Mouse (Mus musculus): ENCODE results near the gene Ccdc22. TPM values are rescaled to one million over a fixed set of nuclear protein-coding genes. Genes with fewer than 3 reads are reported as not detected.

Gene Ccdc22
- polyA plus RNA-seq, 1 experiment from 2014 or later = 30.2 TPM

GRCm38 (mm10) chrX:7566352-7566751 is 39.0 kb downstream of the Ccdc22 start:
- Histone ChIP-seq H3K36me3 (ENCODE audit: control insufficient read depth, insufficient read depth, low read length) (no peaks in the 10 kb centered on the region), H3K9me3 (ENCODE audit: control insufficient read depth, low read length) (no peaks in the 10 kb centered on the region), H3K4me1 (replicated peaks; ENCODE audit: control insufficient read depth, insufficient read depth, low read length) (0 out of 2 replicates have a peak, but pooled peaks cover 3% of the 10 kb centered on the region), H3K4me3 (ENCODE audit: low read length) (no peak overlapping the region), H3K27me3 (ENCODE audit: control insufficient read depth, insufficient read depth, low read depth, low read length) (no peaks in the 10 kb centered on the region), H3K9ac (ENCODE audit: low read length) (no peak overlapping the region), H3K4me2 (ENCODE audit: low read depth, low read length) (no peak overlapping the region), H3K27ac (ENCODE audit: low read length) (no peak overlapping the region)
- ATAC-seq (ENCODE audit: low read depth) = no peak
- WGBS = 64% methylated on average over 6 of the region's 6 CpGs

GRCm38 (mm10) chrX:7563076-7563475 is 42.2 kb downstream of the Ccdc22 start:
- Histone ChIP-seq H3K36me3 (ENCODE audit: control insufficient read depth, insufficient read depth, low read length) (no peaks in the 10 kb centered on the region), H3K9ac (ENCODE audit: low read length) (no peak overlapping the region), H3K27me3 (ENCODE audit: control insufficient read depth, insufficient read depth, low read depth, low read length) (no peaks in the 10 kb centered on the region), H3K4me1 (replicated peaks; ENCODE audit: control insufficient read depth, insufficient read depth, low read length) (no peaks in the 10 kb centered on the region), H3K4me2 (ENCODE audit: low read depth, low read length) (no peak overlapping the region), H3K4me3 (ENCODE audit: low read length) (no peak overlapping the region), H3K9me3 (ENCODE audit: control insufficient read depth, low read length) (no peaks in the 10 kb centered on the region), H3K27ac (ENCODE audit: low read length) (no peak overlapping the region)
- 24% methylated on average over 2 of the region's 2 CpGs for WGBS
- ATAC-seq (ENCODE audit: low read depth) = no peak

GRCm38 (mm10) chrX:7553474-7553873 is 51.8 kb downstream of the Ccdc22 start:
- H3K9me3 ChIP-seq (ENCODE audit: control insufficient read depth, low read length) = no peaks in the 10 kb centered on the region
- no peaks in the 10 kb centered on the region for H3K36me3 ChIP-seq (ENCODE audit: control insufficient read depth, insufficient read depth, low read length)
- no peak overlapping the region for H3K9ac ChIP-seq (ENCODE audit: low read length)
- WGBS = 90% methylated on average over 4 of the region's 4 CpGs
- H3K4me1 ChIP-seq (replicated peaks; ENCODE audit: control insufficient read depth, insufficient read depth, low read length) = no peaks in the 10 kb centered on the region
- H3K27ac ChIP-seq (ENCODE audit: low read length) = no peak overlapping the region
- no peak for ATAC-seq (ENCODE audit: low read depth)
- H3K4me3 ChIP-seq (ENCODE audit: low read length) = no peak overlapping the region
- no peaks in the 10 kb centered on the region for H3K27me3 ChIP-seq (ENCODE audit: control insufficient read depth, insufficient read depth, low read depth, low read length)
- H3K4me2 ChIP-seq (ENCODE audit: low read depth, low read length) = no peak overlapping the region

Other genes starting within 250 kb of the Ccdc22 start
- gene Usp27x, start 229.7 kb downstream of the Ccdc22 start, polyA plus RNA-seq (2015; fragmentation: Nextera tagmentation; extraction: Ambion mirVana) = 0.55 and 0.64 TPM in 2 replicates
- 0.11 TPM in 1 of 2 replicates, not detected in the other for gene Foxp3, start 31.9 kb downstream of the Ccdc22 start, polyA plus RNA-seq (2015; fragmentation: Nextera tagmentation; extraction: Ambion mirVana)
- gene Ppp1r3f, start 31.2 kb downstream of the Ccdc22 start, polyA plus RNA-seq (2015; fragmentation: Nextera tagmentation; extraction: Ambion mirVana) = 1.4 and 1.5 TPM in 2 replicates
- gene Cacna1f, start 1.6 kb upstream of the Ccdc22 start, polyA plus RNA-seq (2015; fragmentation: Nextera tagmentation; extraction: Ambion mirVana) = 0.08 TPM in 1 of 2 replicates, not detected in the other
- gene Syp, start 33.0 kb upstream of the Ccdc22 start, polyA plus RNA-seq (2015; fragmentation: Nextera tagmentation; extraction: Ambion mirVana) = 2.6 and 3.2 TPM in 2 replicates
- 11.5 and 11.8 TPM in 2 replicates for gene Prickle3, start 51.7 kb upstream of the Ccdc22 start, polyA plus RNA-seq (2015; fragmentation: Nextera tagmentation; extraction: Ambion mirVana)
- 218 and 221 TPM in 2 replicates for gene Plp2, start 65.9 kb upstream of the Ccdc22 start, polyA plus RNA-seq (2015; fragmentation: Nextera tagmentation; extraction: Ambion mirVana)
- 0.38 and 0.45 TPM in 2 replicates for gene Magix, start 75.7 kb upstream of the Ccdc22 start, polyA plus RNA-seq (2015; fragmentation: Nextera tagmentation; extraction: Ambion mirVana)
- gene Gpkow, start 91.6 kb upstream of the Ccdc22 start, polyA plus RNA-seq (2015; fragmentation: Nextera tagmentation; extraction: Ambion mirVana) = 51.6 and 51.8 TPM in 2 replicates
- 102 and 122 TPM in 2 replicates for gene Wdr45, start 108.8 kb upstream of the Ccdc22 start, polyA plus RNA-seq (2015; fragmentation: Nextera tagmentation; extraction: Ambion mirVana)
- gene Gm45208, start 116.7 kb upstream of the Ccdc22 start, polyA plus RNA-seq (2015; fragmentation: Nextera tagmentation; extraction: Ambion mirVana) = 0.72 and 1.7 TPM in 2 replicates
- 54.7 and 60.6 TPM in 2 replicates for gene Praf2, start 122.9 kb upstream of the Ccdc22 start, polyA plus RNA-seq (2015; fragmentation: Nextera tagmentation; extraction: Ambion mirVana)
- 25.1 and 27.0 TPM in 2 replicates for gene Ccdc120, start 145.4 kb upstream of the Ccdc22 start, polyA plus RNA-seq (2015; fragmentation: Nextera tagmentation; extraction: Ambion mirVana)
- gene Tfe3, start 157.0 kb upstream of the Ccdc22 start, polyA plus RNA-seq (2015; fragmentation: Nextera tagmentation; extraction: Ambion mirVana) = 27.1 and 28.0 TPM in 2 replicates
- 41.9 and 44.0 TPM in 2 replicates for gene Gripap1, start 184.2 kb upstream of the Ccdc22 start, polyA plus RNA-seq (2015; fragmentation: Nextera tagmentation; extraction: Ambion mirVana)
- 1.1 TPM in 2 replicates for gene Kcnd1, start 216.8 kb upstream of the Ccdc22 start, polyA plus RNA-seq (2015; fragmentation: Nextera tagmentation; extraction: Ambion mirVana)
- gene Otud5, start 235.8 kb upstream of the Ccdc22 start, polyA plus RNA-seq (2015; fragmentation: Nextera tagmentation; extraction: Ambion mirVana) = 33.8 and 36.7 TPM in 2 replicates

All from lung, embryonic 16.5 days (tissue).